Mouse (Mus musculus) cerebellum, postnatal 14 days (tissue): ENCODE data around the gene Ppl.

Experiments used
- DNase-seq, 2 experiments: peaks; one replicate each; pipeline ENCODE4 v3.0.0; 2021; ENCODE audit warnings: mixed read lengths in 2 of 2

Ppl gene

GRCm38 (mm10) chr16:5132401-5132801, at the start of gene Ppl:
TSS of gene Ppl (minus strand) at chr16:5132421.
- DNase-seq, result peak; percentile 52 to 56

DNA sequence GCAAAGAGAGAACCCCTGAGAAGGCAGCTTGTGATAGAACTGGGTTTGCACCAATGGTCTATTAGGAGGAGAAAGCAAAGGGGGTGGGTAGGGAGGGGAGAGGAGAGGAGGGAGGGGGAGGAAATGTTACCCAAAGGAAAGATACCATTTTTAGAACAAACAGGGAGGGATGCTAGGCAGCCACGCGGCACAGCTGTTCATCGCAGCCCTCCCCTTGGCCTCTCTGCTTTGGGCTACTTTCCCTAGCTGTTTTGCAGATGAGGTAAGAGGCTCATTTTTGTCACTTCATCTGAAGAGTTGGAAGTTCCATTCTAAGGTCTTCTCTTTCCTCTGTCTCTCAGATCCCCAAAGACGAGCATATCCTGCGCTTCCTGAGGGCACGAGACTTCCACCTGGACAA, 40.4 kb upstream of the Ppl start:
- DNase-seq, result no peak

DNA sequence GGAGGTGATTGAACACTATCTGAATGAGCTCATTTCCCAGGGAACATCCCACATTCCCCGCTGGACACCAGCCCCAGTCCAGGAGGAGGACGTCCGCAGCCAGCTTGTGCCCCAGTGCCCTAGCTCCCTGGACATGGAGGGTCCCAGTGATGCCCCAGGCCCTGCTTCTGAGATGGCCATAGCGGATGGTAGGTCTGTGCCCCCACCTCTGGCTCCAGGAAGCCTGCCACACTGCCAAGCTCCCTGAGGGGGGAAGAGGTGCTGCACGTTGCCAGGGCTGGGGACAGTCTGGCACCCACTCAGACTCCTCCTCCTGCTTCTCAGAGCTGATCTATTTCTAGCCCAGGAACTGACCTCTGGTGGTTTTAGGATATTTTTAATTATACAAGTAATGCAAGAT, 36.6 kb upstream of the Ppl start:
- peak; percentile 65 to 68 for DNase-seq

DNA sequence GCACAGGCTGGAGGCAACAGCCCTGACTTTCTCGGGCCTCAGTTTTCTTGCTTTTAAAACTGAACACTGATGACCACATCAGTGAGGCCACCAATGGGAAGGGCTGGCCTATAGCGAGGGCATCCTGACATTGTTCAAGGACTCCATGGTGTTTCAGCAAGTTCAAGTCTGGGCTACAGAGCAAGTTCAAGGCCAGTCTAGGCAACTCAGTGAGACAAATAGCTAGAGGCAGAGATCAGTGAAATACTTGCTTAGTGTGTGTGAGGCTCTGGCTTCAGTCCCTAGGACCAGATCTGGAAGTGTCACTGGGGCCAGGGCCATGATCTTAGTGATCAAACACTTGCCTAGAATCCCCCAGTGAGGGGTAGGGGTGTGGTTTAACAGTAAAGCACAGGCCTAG, 35.8 kb upstream of the Ppl start:
- DNase-seq, result no peak

DNA sequence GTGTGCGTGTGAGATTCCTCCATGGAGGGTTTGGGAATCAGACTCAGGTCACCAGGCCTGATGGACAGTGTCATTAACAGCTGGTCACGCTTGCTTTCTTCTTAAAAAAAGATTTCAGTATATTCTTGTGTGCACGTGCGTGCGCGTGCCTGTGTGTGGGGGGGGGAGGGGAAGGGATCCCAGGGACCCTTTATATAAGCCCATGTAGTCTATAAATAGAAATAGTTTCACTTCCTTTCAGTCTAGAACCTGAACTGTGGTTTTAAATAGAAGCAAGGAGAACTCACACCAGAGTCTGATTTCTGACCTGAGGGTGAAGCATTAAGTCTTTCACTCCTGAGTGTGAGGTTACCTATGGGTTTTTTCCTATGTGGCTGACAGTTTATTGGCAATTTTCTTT, 32.1 kb upstream of the Ppl start:
- no peak for DNase-seq

- no peak for DNase-seq
Observed at GRCm38 (mm10) chr16:5159248-5159647, 27.0 kb upstream of the Ppl start.

DNA sequence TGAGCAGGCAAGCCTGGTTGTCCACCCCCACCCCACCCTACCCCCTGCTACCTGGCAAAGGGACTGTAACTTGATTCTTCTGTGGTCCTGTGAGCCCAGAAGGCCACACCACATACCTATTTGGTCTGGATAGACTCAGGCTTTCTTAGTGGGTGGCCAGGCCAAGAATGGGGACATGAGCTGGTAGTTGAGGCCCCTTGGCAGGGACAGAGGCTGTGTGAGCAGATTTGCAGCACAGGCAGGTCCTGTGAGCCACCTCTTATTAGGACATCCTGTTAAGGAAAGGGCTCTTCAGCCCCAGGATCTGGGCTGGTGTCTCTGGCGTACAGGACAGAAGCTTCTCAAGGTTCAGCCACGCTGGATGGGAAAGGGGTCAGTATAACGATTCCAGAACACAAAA, 24.9 kb upstream of the Ppl start:
- DNase-seq, result no peak

- no peak for DNase-seq
Observed at GRCm38 (mm10) chr16:5156495-5156894, 24.3 kb upstream of the Ppl start.

- no peak for DNase-seq
Observed at GRCm38 (mm10) chr16:5155014-5155413, 22.8 kb upstream of the Ppl start.

GRCm38 (mm10) chr16:5153299-5154026, 21.2 kb upstream of the Ppl start:
- DNase-seq, result no peak

- no peak for DNase-seq
Observed at GRCm38 (mm10) chr16:5150544-5150943, 18.3 kb upstream of the Ppl start.

- DNase-seq, result no peak
Observed at GRCm38 (mm10) chr16:5147037-5147385, 14.8 kb upstream of the Ppl start, which contains the start of gene Sec14l5. TSS of gene Sec14l5 (plus strand) at chr16:5147109.

DNA sequence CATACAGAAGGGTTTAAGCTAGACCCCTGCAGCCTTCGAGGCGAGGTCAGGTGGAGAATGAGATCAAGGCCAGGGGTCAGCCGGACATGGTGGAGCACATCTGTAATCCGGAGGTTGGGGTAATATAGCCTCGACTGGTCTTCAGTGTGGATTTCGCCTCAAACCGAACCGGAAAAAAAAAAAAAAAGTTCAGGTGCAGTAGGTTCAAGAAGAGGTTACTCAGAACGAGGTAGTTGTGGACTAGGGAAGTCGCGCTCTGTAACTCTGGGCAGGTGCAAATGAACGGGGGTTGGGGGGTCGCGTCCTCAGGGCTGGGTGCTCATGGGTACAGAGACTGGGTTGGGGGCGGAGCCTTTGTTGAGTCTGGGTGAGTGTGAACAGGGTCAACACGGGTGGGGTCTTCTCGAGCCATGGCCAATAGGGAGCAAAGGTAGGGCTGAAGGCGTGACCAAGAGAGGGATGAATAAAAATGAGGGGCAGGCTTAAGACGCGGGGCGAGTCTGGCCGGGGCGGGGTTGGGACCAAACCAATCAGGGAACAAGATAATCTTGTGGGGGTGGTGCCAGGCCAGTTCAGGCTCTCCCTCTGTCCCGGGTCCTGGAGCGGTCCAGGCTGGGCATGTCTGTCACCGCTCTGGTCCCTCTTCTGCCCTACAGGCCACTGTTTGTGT, 14.3 kb upstream of the Ppl start:
- DNase-seq, result peak; percentile 80 to 82

DNA sequence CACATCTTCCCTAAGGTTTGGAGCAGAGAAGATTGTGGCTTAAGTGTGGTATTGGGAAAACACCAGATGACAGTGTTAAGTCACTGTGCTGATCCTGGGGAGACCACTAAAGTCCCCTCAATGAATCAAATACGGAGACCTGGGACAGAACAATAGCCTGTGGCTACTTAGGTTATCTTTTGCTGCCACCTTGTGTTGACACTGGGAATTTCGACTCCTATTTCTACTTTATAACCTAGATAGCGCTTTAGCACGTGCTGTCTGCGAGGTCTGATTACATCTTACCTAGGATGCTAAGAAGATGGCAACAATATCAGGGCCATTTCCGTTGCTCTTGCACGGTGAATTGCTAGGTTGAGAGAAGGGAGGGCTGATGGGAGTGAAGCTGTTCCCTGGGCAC, 13.3 kb upstream of the Ppl start:
- DNase-seq, result peak; percentile 91

DNA sequence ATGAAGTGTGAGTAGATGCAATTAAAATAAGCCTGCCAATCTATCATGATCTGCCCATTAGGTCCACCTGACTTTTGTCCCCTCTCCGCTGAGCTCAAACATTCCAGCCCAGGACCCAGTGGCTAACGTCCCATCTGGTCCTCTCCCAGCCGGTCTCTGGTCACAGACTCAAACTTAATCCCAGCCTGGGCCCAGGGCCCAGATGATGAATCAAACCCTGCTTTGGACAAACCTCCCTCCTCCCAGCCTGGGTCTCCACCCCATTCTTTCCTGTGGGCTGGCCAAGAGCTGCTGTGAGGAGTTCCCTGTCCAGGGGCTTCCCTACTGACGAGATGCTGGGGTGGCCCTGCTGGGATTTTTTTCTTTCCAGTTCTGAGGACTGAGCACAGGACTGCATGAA, 7.5 kb upstream of the Ppl start:
- DNase-seq, result peak; percentile 55 to 63

- no peak for DNase-seq
Observed at GRCm38 (mm10) chr16:5137006-5137540, 4.9 kb upstream of the Ppl start.

DNA sequence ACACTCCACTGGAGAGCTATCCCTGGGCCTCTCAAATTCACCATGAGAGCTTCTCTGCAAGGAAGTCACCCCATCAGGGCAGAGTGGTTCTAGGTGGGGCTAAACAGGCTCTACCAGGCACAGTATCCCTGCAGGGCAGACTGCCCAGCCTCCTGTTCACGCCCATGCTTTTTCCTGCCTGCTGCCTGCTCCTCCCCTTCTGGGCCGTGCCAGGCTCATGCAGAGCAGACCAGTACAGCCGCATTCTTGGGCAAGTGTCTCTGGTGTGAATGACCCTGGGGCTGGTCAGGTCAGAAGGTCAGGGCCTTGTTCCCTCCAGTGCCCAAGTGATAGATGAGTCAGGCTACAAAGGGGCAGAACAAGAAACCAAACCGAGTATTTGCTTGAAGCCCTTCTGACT, 4.3 kb upstream of the Ppl start:
- DNase-seq, result peak in 1 of 2 experiments; percentile 29

GRCm38 (mm10) chr16:5135551-5136261, 3.5 kb upstream of the Ppl start:
- DNase-seq, result no peak

DNA sequence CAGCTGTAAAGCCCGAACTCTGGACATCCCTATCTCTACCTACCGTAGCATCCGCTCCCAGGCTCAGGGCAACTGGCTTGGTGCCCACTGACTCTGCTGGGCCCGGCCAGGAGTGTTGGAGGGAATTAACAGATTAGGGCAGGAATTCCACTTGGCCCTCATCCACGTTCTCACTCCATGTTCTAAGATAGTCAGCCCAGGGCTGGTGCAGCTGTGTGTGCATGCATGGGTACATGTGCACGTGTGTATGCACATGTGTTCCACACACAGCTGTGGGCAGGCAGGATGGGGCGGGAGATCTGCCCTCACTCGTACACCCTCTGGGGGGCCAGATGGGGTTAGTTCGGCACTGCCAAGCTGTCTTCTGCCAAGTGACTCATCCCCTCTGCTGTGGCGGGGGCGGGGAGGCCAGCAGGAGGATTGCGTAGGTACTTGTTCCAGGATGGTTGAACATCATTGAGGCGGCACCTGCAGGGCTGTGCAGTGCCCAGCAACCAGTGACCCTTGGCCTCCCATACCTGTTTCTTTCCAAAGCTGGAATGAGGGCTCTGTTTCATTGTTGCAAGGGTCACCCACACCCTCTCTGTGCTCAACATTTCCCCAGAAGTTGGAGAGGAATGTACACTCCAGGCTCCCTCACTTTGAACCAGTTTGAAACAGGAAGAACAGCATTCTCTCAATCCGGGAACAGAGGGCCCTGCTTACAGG, 2.6 kb upstream of the Ppl start:
- DNase-seq, result peak; percentile 49 to 59

DNA sequence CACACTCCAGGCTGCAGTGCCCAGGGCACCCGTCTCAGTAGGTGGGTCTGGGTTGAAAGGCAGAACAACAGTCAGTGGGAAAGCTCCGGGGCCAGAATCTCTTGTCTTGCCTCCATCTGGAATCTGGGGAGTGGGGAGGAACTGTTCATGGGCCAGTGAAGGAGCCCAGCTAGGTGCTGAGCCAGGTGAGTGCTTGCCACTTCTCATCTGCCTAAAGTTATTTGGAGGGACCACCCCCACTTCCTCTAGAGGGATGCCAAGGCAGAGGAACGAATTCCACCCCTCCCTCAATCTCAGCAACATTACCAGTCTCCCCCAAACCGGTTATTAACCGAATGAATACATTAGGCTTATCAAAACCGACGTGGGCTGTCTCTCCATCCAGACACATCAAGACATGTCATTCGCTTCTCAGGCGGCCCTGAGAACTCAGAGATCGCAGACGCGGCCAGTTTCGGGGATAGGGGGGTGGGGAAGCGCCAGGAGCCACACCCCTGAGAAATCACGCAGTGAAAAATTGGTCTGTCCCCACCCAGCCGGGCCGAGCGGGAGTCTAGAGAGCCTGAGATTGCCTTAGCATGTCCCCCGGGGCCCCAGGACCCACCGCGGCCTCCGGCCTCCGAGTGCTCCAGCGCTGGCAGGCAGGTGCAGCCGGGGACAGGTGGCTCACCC, 834 bp downstream of the Ppl start:
- DNase-seq, result no peak

DNA sequence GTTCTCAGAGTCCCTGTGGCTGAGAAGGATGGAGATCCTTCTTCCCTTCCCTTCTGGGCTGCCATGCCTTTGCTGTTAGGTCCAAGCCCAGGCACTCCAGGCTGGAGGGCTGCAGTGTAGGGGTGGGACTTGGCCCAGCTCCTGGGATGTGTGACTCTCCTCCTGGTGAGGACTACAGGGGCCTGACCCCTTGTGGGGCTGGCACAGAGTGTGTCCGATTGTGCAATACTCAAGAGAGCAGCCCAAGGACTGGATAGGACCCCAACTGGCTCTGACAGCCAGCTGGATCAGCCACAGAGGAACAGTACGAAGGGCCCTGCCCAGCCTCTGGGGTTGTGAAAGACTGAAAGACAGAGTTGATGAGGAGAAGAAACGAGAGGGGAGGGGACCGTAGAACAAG, 1.5 kb downstream of the Ppl start:
- DNase-seq, result no peak

DNA sequence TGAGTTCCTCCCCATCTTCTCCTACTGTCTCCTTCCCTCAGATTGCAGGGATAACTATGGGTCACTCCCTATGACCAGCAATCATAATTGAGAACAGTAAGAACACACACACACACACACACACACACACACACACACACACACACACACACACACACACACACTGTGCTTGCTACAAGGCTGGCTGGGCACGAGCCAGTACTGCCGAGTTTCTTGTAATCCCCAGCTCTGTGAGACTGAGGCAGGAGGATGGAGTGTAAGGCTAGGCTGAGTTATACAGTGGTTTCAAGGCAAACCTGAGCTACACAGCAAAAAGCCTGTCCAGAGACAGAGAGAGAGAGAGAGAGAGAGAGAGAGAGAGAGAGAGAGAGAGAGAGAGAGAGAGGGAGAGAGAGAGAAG, 2.0 kb downstream of the Ppl start:
- no peak for DNase-seq

DNA sequence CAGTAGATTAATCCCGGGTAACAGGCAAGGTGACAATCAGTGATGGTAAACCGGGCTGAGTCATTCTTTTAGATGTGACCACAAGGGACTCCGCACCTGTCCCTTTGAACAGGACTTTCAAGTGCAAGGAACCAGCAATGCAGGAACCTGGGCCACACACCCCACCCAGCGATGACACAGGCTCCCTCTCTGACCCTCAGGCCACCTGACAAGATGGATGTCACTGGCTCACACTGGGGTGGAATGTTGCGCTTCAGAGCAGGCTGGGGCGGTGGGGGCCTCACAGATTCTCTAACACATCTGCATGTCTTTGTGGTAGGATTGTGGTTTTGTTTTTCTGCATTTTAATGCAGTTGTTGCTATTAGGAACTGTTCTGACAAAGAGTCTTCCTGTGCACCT, 8.7 kb downstream of the Ppl start:
- DNase-seq, result no peak
